Mouse (Mus musculus) lung, postnatal 0 days (tissue): Measurements from ENCODE around the gene Ssh1.

Source experiments
- CTCF ChIP-seq: IDR thresholded peaks from 2 replicates; pipeline ENCODE4 v1.5.1; 2016; ENCODE audit warnings: antibody characterized with exemption, mild to moderate bottlenecking
- EP300 ChIP-seq: IDR thresholded peaks from 2 replicates; pipeline ENCODE4 v1.6.1; 2016; ENCODE audit warnings: antibody characterized with exemption, mild to moderate bottlenecking, control low read depth

DNA sequence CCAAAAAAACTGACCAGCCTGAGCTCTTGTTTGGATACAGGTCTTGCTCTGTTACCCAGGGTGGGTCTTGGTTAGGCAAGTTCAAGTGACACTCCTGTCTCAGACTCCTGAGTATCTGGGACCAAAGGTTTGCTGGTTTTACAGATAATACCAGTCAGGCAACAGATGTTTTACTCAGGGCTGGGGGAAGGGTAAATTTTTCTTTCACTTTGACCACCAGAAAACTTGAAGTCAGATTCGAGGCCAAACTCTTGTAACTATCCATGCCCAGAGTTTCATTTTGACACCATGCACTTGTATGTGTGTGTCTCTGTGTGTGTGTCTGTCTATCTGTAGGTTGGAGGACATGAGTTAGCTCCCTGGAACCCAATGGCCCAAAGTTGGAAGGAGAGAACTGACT lies 13.2 kb downstream of the Ssh1 start:
- TF ChIP-seq CTCF (no peak), EP300 (no peak)
